Comparison of ENCODE assay signal across 1 mouse cellular context in genomic region chr11:87639206-87639605, GRCm38 (mm10).
TF ChIP-seq lines count a peak whose summit lies in the region.

No protein-coding gene starts in this region.

TF ChIP-seq in CH12.LX, 34 proteins besides CTCF, POLR2A, EP300 and RAD21 (continued from another document):
- TF ChIP-seq ZMIZ1 (IDR thresholded peaks at IDR 0.05; ENCODE audit: low read depth, low read length) = peak; percentile 86; the same call in 1 of the 2 replicates
- TF ChIP-seq BHLHE40 (IDR thresholded peaks at IDR 0.05; ENCODE audit: low read depth, low read length) = no peak
- TF ChIP-seq MYC (IDR thresholded peaks at IDR 0.05; ENCODE audit: low read depth, low read length) = peak; percentile 61; the same call in 1 of the 2 replicates
- peak; percentile 92 for TF ChIP-seq TBP (conservative IDR thresholded peaks at IDR 0.05; ENCODE audit: low read depth, low read length)
- peak; percentile 93 for TF ChIP-seq TCF12 (IDR thresholded peaks at IDR 0.05; ENCODE audit: low read depth, low read length)
- peak; percentile 80; the same call in 1 of the 2 replicates for TF ChIP-seq MAX (IDR thresholded peaks at IDR 0.05; ENCODE audit: low read length)
- no peak for TF ChIP-seq ETS1 (conservative IDR thresholded peaks at IDR 0.05; ENCODE audit: low read depth, low read length)
- peak; percentile 93 for TF ChIP-seq NELFE (IDR thresholded peaks at IDR 0.05; ENCODE audit: low read depth, low read length)
- peak; percentile 46; the same call in 1 of the 2 replicates for TF ChIP-seq NRF1 (IDR thresholded peaks at IDR 0.05; ENCODE audit: low read depth, low read length)
- peak; percentile 89 for TF ChIP-seq ELF1 (IDR thresholded peaks at IDR 0.05; ENCODE audit: low read depth, low read length)
- peak; percentile 86; the same call in 1 of the 2 replicates for TF ChIP-seq PAX5 (IDR thresholded peaks at IDR 0.05; ENCODE audit: low read length)
- peak; percentile 31; the same call in 1 of the 2 replicates for TF ChIP-seq IRF4 (IDR thresholded peaks at IDR 0.05; ENCODE audit: low read depth, low read length)
- no peak for TF ChIP-seq MAZ (IDR thresholded peaks at IDR 0.05; ENCODE audit: low read depth, low read length)
- no peak for TF ChIP-seq SIN3A (IDR thresholded peaks at IDR 0.05; ENCODE audit: low read length)
- no peak for TF ChIP-seq USF2 (conservative IDR thresholded peaks at IDR 0.05; ENCODE audit: low read depth, low read length)
- no peak for TF ChIP-seq KAT2A (IDR thresholded peaks at IDR 0.05; ENCODE audit: insufficient replicate concordance, low read length)
- TF ChIP-seq ZNF384 (IDR thresholded peaks at IDR 0.05; ENCODE audit: low read depth, low read length) = no peak
